Mouse (Mus musculus) heart, embryonic 11.5 days (tissue): Measurements from ENCODE around the gene Dlgap1. TPM values are rescaled to one million over a fixed set of nuclear protein-coding genes. Genes with fewer than 3 reads are reported as not detected.

Source experiments
- ATAC-seq: fragments of 200-750 bp; cut with Nextera tagmentation; replicated peaks from 2 replicates; pipeline ENCODE4 v1.8.0; 2017; ENCODE audit warnings: moderate library complexity; ENCODE audit not compliant: insufficient number of reproducible peaks, low FRiP score, low TSS enrichment
- H3K27ac ChIP-seq: fragments of 300-500 bp; sonication (generic); 2 replicates; pipeline ENCODE4 v1.5.1; 2014; ENCODE audit warnings: mild to moderate bottlenecking, low read depth, low read length
- H3K27me3 ChIP-seq: fragments of 300-500 bp; sonication (generic); 2 replicates; pipeline ENCODE4 v1.6.1; 2014; ENCODE audit warnings: mild to moderate bottlenecking, low read length, mixed read lengths; ENCODE audit not compliant: control insufficient read depth, insufficient read depth
- H3K36me3 ChIP-seq: fragments of 300-500 bp; sonication (generic); 2 replicates; pipeline ENCODE4 v1.6.1; 2014; ENCODE audit warnings: mild to moderate bottlenecking, low read length, moderate library complexity, mixed read lengths; ENCODE audit not compliant: control insufficient read depth, insufficient read depth
- H3K4me1 ChIP-seq: fragments of 300-500 bp; sonication (generic); 2 replicates; pipeline ENCODE4 v1.6.1; 2014; ENCODE audit warnings: low read length; ENCODE audit not compliant: control insufficient read depth, insufficient read depth
- H3K4me2 ChIP-seq: fragments of 300-500 bp; sonication (generic); 2 replicates; pipeline ENCODE4 v1.6.1; 2014; ENCODE audit warnings: mild to moderate bottlenecking, moderate library complexity
- H3K4me3 ChIP-seq: fragments of 300-500 bp; sonication (generic); 2 replicates; pipeline ENCODE4 v1.5.1; 2014; ENCODE audit warnings: low read depth, low read length
- H3K9ac ChIP-seq: fragments of 300-500 bp; sonication (generic); 2 replicates; pipeline ENCODE4 v1.6.1; 2014; ENCODE audit warnings: mild to moderate bottlenecking, low read depth, low read length, moderate library complexity
- H3K9me3 ChIP-seq: fragments of 300-500 bp; sonication (generic); replicated peaks from 2 replicates; pipeline ENCODE4 v1.6.1; 2016; ENCODE audit warnings: low read length; ENCODE audit not compliant: control insufficient read depth
- WGBS: fragments of 180-500 bp; shearing (Covaris S2); extraction: QIAGEN DNeasy Blood & Tissue Kit; methylation state at CpG from one replicate; pipeline ENCODE4 v1.1.7; 2014; ENCODE audit not compliant: insufficient replicate concordance; 5-methylcytosine and 5-hydroxymethylcytosine counted together
- polyA plus RNA-seq: library from polyadenylated mRNA; unstranded; fragments of >200 nt; fragmentation: Nextera tagmentation; extraction: Ambion mirVana; gene quantifications from 2 replicates; pipeline ENCODE4 v1.2.1, GENCODE M21; 2014

The Dlgap1 gene
- polyA plus RNA-seq, 1 experiment from 2014 or later, result 1.3 TPM

GRCm38 (mm10) chr17:70856871-70857415 is 888.1 kb downstream of the Dlgap1 start:
- Histone ChIP-seq H3K36me3 (no peaks in the 10 kb centered on the region), H3K4me2 (no peak overlapping the region), H3K27me3 (no peaks in the 10 kb centered on the region), H3K9me3 (no peaks in the 10 kb centered on the region), H3K27ac (no peak overlapping the region), H3K4me3 (no peak overlapping the region), H3K4me1 (no peaks in the 10 kb centered on the region), H3K9ac (no peak overlapping the region)
- 70% methylated on average over 12 of the region's 12 CpGs for WGBS
- no peak for ATAC-seq

- no peak for ATAC-seq
Measured at GRCm38 (mm10) chr17:70858814-70859213, 889.9 kb downstream of the Dlgap1 start.

GRCm38 (mm10) chr17:70864117-70864516 is 895.2 kb downstream of the Dlgap1 start:
- no peak overlapping the region for H3K27ac ChIP-seq
- no peak overlapping the region for H3K9ac ChIP-seq
- WGBS, result 89% methylated on average over 8 of the region's 8 CpGs
- H3K4me3 ChIP-seq, result no peak overlapping the region
- H3K9me3 ChIP-seq, result no peaks in the 10 kb centered on the region
- H3K4me2 ChIP-seq, result no peak overlapping the region
- H3K27me3 ChIP-seq, result no peaks in the 10 kb centered on the region
- no peak for ATAC-seq
- no peaks in the 10 kb centered on the region for H3K36me3 ChIP-seq
- H3K4me1 ChIP-seq, result no peaks in the 10 kb centered on the region

More at GRCm38 (mm10) chr17:70858814-70859213, 889.9 kb downstream of the Dlgap1 start:
- 75% methylated on average over 4 of the region's 4 CpGs for WGBS
- H3K27me3 ChIP-seq, result no peaks in the 10 kb centered on the region
- no peaks in the 10 kb centered on the region for H3K36me3 ChIP-seq
- no peak overlapping the region for H3K4me2 ChIP-seq
- H3K9me3 ChIP-seq, result no peaks in the 10 kb centered on the region
- H3K4me3 ChIP-seq, result no peak overlapping the region
- no peak overlapping the region for H3K9ac ChIP-seq
- H3K27ac ChIP-seq, result no peak overlapping the region
- no peaks in the 10 kb centered on the region for H3K4me1 ChIP-seq

GRCm38 (mm10) chr17:70864645-70865044 is 895.8 kb downstream of the Dlgap1 start:
- no peak overlapping the region for H3K9ac ChIP-seq
- 72% methylated on average over 3 of the region's 3 CpGs for WGBS
- H3K27me3 ChIP-seq, result no peaks in the 10 kb centered on the region

GRCm38 (mm10) chr17:70865060-70865604 is 896.3 kb downstream of the Dlgap1 start:
- ATAC-seq, result no peak
- Histone ChIP-seq H3K36me3 (no peaks in the 10 kb centered on the region), H3K4me2 (no peak overlapping the region), H3K4me1 (no peaks in the 10 kb centered on the region), H3K27ac (no peak overlapping the region), H3K9me3 (no peaks in the 10 kb centered on the region), H3K9ac (no peak overlapping the region), H3K27me3 (no peaks in the 10 kb centered on the region), H3K4me3 (no peak overlapping the region)
- 70% methylated on average over 10 of the region's 10 CpGs for WGBS

More at GRCm38 (mm10) chr17:70864645-70865044, 895.8 kb downstream of the Dlgap1 start:
- H3K36me3 ChIP-seq, result no peaks in the 10 kb centered on the region
- no peak for ATAC-seq
- no peak overlapping the region for H3K4me2 ChIP-seq
- no peak overlapping the region for H3K4me3 ChIP-seq
- H3K27ac ChIP-seq, result no peak overlapping the region
- no peaks in the 10 kb centered on the region for H3K4me1 ChIP-seq
- no peaks in the 10 kb centered on the region for H3K9me3 ChIP-seq

GRCm38 (mm10) chr17:70866029-70866428 is 897.2 kb downstream of the Dlgap1 start:
- 76% methylated on average over 5 of the region's 5 CpGs for WGBS
- H3K9me3 ChIP-seq, result no peaks in the 10 kb centered on the region
- H3K4me2 ChIP-seq, result no peak overlapping the region
- no peak overlapping the region for H3K27ac ChIP-seq
- H3K4me1 ChIP-seq, result no peaks in the 10 kb centered on the region
- H3K9ac ChIP-seq, result no peak overlapping the region
- H3K27me3 ChIP-seq, result no peaks in the 10 kb centered on the region
- ATAC-seq, result no peak
- H3K36me3 ChIP-seq, result no peaks in the 10 kb centered on the region
- H3K4me3 ChIP-seq, result no peak overlapping the region

- ATAC-seq, result no peak
- no peak overlapping the region for H3K27ac ChIP-seq
- WGBS, result 81% methylated on average over 6 of the region's 6 CpGs
Measured at GRCm38 (mm10) chr17:70866538-70867114, 897.8 kb downstream of the Dlgap1 start.

GRCm38 (mm10) chr17:70868577-70869229 is 899.8 kb downstream of the Dlgap1 start:
- no peak overlapping the region for H3K4me2 ChIP-seq
- H3K27ac ChIP-seq, result no peak overlapping the region
- no peak overlapping the region for H3K4me3 ChIP-seq
- no peaks in the 10 kb centered on the region for H3K9me3 ChIP-seq
- no peaks in the 10 kb centered on the region for H3K27me3 ChIP-seq
- H3K36me3 ChIP-seq, result no peaks in the 10 kb centered on the region
- WGBS, result 76% methylated on average over 5 of the region's 5 CpGs
- H3K4me1 ChIP-seq, result peaks cover 6% of the 10 kb centered on the region; the same call in 1 of the 2 replicates
- H3K9ac ChIP-seq, result no peak overlapping the region
- no peak for ATAC-seq

More at GRCm38 (mm10) chr17:70866538-70867114, 897.8 kb downstream of the Dlgap1 start:
- no peaks in the 10 kb centered on the region for H3K4me1 ChIP-seq
- H3K27me3 ChIP-seq, result no peaks in the 10 kb centered on the region
- no peak overlapping the region for H3K9ac ChIP-seq
- no peaks in the 10 kb centered on the region for H3K9me3 ChIP-seq
- no peaks in the 10 kb centered on the region for H3K36me3 ChIP-seq
- no peak overlapping the region for H3K4me3 ChIP-seq
- H3K4me2 ChIP-seq, result no peak overlapping the region
